Mouse (Mus musculus): ENCODE data around the gene Uxs1. TPM values are rescaled to one million over a fixed set of nuclear protein-coding genes. Genes with fewer than 3 reads are reported as not detected.

Uxs1 gene
- total and polyA plus RNA-seq, 2 experiments from 2014 or later: 16.8 to 19.6 TPM

GRCm38 (mm10) chr1:43738519-43738894 is 89.1 kb downstream of the Uxs1 start:
- no peak for ATAC-seq (ENCODE audit: low FRiP score)
- no peak for DNase-seq (ENCODE audit: low spot score)
- no peak for TF ChIP-seq CTCF (IDR thresholded peaks at IDR 0.05)
- Histone ChIP-seq H3K27ac (ENCODE audit: low read depth, low read length) (no peak overlapping the region), H3K4me1 (ENCODE audit: insufficient read depth, low read length) (no peaks in the 10 kb centered on the region), H3K27me3 (ENCODE audit: insufficient read depth, low read length) (no peaks in the 10 kb centered on the region), H3K9ac (replicated peaks; ENCODE audit: low read length, poor library complexity, severe bottlenecking) (no peak overlapping the region), H3K9me3 (ENCODE audit: low read length) (no peaks in the 10 kb centered on the region), H3K4me2 (ENCODE audit: low read depth, low read length, poor library complexity, severe bottlenecking) (no peak overlapping the region), H3K36me3 (ENCODE audit: insufficient read depth, low read length) (no peaks in the 10 kb centered on the region), H3K4me3 (ENCODE audit: low read depth, low read length) (no peak overlapping the region)
- WGBS: 86% methylated on average over 10 of the region's 10 CpGs

DNA sequence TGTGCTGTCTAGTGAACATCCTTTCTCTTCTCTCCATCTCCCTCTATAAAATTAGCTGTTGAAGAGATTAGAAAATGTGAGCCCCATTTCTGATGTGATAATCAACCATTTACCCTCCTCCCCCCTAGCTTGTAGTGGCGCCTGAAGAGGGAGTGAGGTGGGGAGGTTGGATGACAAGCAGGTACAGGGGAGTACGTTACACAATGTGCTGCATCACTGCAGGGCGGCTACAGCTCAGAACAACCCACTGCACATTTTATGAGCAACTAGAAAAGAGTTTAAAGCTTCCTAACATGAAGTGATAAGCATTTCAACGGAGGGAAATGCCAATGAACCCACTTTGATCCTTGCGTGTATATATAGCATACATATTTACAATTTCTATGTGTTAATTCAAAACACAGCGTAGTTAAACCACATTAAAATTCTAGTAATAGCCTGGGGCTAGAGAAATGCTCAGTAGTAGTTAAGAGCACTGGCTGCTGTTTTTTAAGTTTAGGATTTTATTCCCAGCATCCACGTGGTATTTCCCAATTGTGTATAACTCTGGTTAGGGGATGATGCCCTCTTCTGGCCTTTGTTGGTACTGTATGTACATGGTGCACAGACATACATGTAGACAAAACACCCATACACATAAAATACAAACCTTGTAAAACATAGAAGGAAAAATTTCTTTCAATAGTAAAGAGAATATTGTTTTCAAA is 89.6 kb downstream of the Uxs1 start:
- Histone ChIP-seq H3K4me1 (ENCODE audit: insufficient read depth, low read length) (no peaks in the 10 kb centered on the region), H3K4me2 (ENCODE audit: low read depth, low read length, poor library complexity, severe bottlenecking) (no peak overlapping the region), H3K27ac (ENCODE audit: low read depth, low read length) (no peak overlapping the region), H3K36me3 (ENCODE audit: insufficient read depth, low read length) (no peaks in the 10 kb centered on the region), H3K4me3 (ENCODE audit: low read depth, low read length) (no peak overlapping the region), H3K9ac (replicated peaks; ENCODE audit: low read length, poor library complexity, severe bottlenecking) (no peak overlapping the region), H3K27me3 (ENCODE audit: insufficient read depth, low read length) (no peaks in the 10 kb centered on the region), H3K9me3 (ENCODE audit: low read length) (no peaks in the 10 kb centered on the region)
- WGBS: 52% methylated on average over 7 of the region's 7 CpGs
- TF ChIP-seq CTCF (IDR thresholded peaks at IDR 0.05): peak; percentile 92
- DNase-seq (ENCODE audit: low spot score) (peak; percentile 77), ATAC-seq (ENCODE audit: low FRiP score) (peak; percentile 82)

GRCm38 (mm10) chr1:43732657-43733056 is 94.9 kb downstream of the Uxs1 start:
- ATAC-seq (ENCODE audit: low FRiP score) (no peak), DNase-seq (ENCODE audit: low spot score) (no peak)
- Histone ChIP-seq H3K4me2 (ENCODE audit: low read depth, low read length, poor library complexity, severe bottlenecking) (no peak overlapping the region), H3K36me3 (ENCODE audit: insufficient read depth, low read length) (no peaks in the 10 kb centered on the region), H3K27ac (ENCODE audit: low read depth, low read length) (peak overlapping the region; percentile 18; the same call in 1 of the 2 replicates), H3K9ac (replicated peaks; ENCODE audit: low read length, poor library complexity, severe bottlenecking) (no peak overlapping the region), H3K27me3 (ENCODE audit: insufficient read depth, low read length) (no peaks in the 10 kb centered on the region), H3K4me1 (ENCODE audit: insufficient read depth, low read length) (peaks cover 2% of the 10 kb centered on the region; the same call in 1 of the 2 replicates), H3K9me3 (ENCODE audit: low read length) (no peaks in the 10 kb centered on the region), H3K4me3 (ENCODE audit: low read depth, low read length) (no peak overlapping the region)
- WGBS: 80% methylated on average over 1 of the region's 1 CpGs
- TF ChIP-seq CTCF (IDR thresholded peaks at IDR 0.05): no peak

DNA sequence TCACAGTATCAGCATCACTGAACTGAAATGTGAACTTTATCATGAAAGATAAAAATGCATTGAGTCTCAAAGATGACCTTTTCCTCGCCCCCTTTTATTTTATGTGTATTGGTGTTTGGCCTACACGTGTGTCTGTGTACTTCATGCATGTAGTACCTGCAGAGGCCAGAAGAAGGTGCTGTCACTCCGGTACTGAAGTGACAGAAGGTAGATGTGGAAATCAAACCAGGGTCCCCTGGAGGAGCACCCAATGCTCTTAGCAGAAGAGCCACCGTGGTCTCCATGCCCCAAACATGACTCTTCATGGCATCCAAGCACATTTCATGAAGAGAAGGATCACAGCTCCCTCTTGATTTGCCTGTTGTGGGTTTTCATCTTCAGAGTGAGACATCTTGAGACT is 95.5 kb downstream of the Uxs1 start:
- Histone ChIP-seq H3K27me3 (ENCODE audit: insufficient read depth, low read length) (no peaks in the 10 kb centered on the region), H3K9ac (replicated peaks; ENCODE audit: low read length, poor library complexity, severe bottlenecking) (no peak overlapping the region), H3K27ac (ENCODE audit: low read depth, low read length) (no peak overlapping the region), H3K9me3 (ENCODE audit: low read length) (no peaks in the 10 kb centered on the region), H3K4me3 (ENCODE audit: low read depth, low read length) (no peak overlapping the region), H3K4me1 (ENCODE audit: insufficient read depth, low read length) (peaks cover 2% of the 10 kb centered on the region; the same call in 1 of the 2 replicates), H3K36me3 (ENCODE audit: insufficient read depth, low read length) (no peaks in the 10 kb centered on the region), H3K4me2 (ENCODE audit: low read depth, low read length, poor library complexity, severe bottlenecking) (no peak overlapping the region)
- DNase-seq (ENCODE audit: low spot score) (no peak), ATAC-seq (ENCODE audit: low FRiP score) (no peak)
- peak; percentile 52 for TF ChIP-seq CTCF (IDR thresholded peaks at IDR 0.05)
- WGBS: 86% methylated on average over 4 of the region's 4 CpGs

GRCm38 (mm10) chr1:43730491-43730924 is 97.1 kb downstream of the Uxs1 start, which contains the start of gene 1500015O10Rik:
1500015O10Rik (plus strand) TSS chr1:43730602.
- Histone ChIP-seq H3K27ac (ENCODE audit: low read depth, low read length) (no peak within 1 kb of the TSS), H3K4me1 (ENCODE audit: insufficient read depth, low read length) (peaks cover 2% of the 10 kb centered on the region; the same call in 1 of the 2 replicates), H3K4me2 (ENCODE audit: low read depth, low read length, poor library complexity, severe bottlenecking) (no peak within 1 kb of the TSS), H3K9me3 (ENCODE audit: low read length) (no peaks in the 10 kb centered on the region), H3K4me3 (ENCODE audit: low read depth, low read length) (no peak within 1 kb of the TSS), H3K36me3 (ENCODE audit: insufficient read depth, low read length) (no peaks in the 10 kb centered on the region), H3K9ac (replicated peaks; ENCODE audit: low read length, poor library complexity, severe bottlenecking) (no peak within 1 kb of the TSS), H3K27me3 (ENCODE audit: insufficient read depth, low read length) (no peaks in the 10 kb centered on the region)
- 47% methylated on average over 16 of the region's 16 CpGs for WGBS
- TF ChIP-seq CTCF (IDR thresholded peaks at IDR 0.05): peak; percentile 11; the same call in 1 of the 2 replicates
- DNase-seq (ENCODE audit: low spot score) (peak; percentile 91), ATAC-seq (ENCODE audit: low FRiP score) (peak; percentile 84)

DNA sequence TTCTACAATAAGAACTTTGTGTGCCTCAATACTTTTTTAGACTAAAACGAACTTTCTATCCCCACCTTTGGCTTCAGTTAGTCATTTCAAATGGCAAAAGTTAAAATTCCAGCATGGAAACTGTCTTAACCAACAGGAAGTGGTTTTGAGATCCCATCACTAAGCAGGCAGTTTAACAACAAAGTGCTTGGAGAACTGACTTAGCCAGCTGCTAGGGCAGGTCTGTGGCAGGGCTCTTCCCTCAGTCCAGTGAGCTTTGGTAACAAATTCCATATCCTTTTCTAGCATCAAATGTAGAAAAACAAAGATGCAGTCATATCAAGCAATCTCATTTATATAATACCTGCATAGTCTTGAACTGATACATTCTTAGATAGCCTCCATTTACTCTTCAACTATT is 105.1 kb downstream of the Uxs1 start:
- Histone ChIP-seq H3K4me2 (ENCODE audit: low read depth, low read length, poor library complexity, severe bottlenecking) (no peak overlapping the region), H3K9ac (replicated peaks; ENCODE audit: low read length, poor library complexity, severe bottlenecking) (no peak overlapping the region), H3K36me3 (ENCODE audit: insufficient read depth, low read length) (no peaks in the 10 kb centered on the region), H3K4me3 (ENCODE audit: low read depth, low read length) (no peak overlapping the region), H3K27me3 (ENCODE audit: insufficient read depth, low read length) (no peaks in the 10 kb centered on the region), H3K27ac (ENCODE audit: low read depth, low read length) (no peak overlapping the region), H3K4me1 (ENCODE audit: insufficient read depth, low read length) (no peaks in the 10 kb centered on the region), H3K9me3 (ENCODE audit: low read length) (no peaks in the 10 kb centered on the region)
- no peak for TF ChIP-seq CTCF (IDR thresholded peaks at IDR 0.05)
- no peak for ATAC-seq (ENCODE audit: low FRiP score)
- WGBS: 73% methylated on average over 1 of the region's 1 CpGs
- no peak for DNase-seq (ENCODE audit: low spot score)

All from midbrain, postnatal 0 days (tissue).